Mouse (Mus musculus) liver, embryonic 11.5 days (tissue): ENCODE measurements around the gene Tmem131. TPM values are rescaled to one million over a fixed set of nuclear protein-coding genes. Genes with fewer than 3 reads are reported as not detected.

ENCODE experiments used
- ATAC-seq: fragments of 200-750 bp; cut with Nextera tagmentation; replicated peaks from 2 replicates; pipeline ENCODE4 v1.8.0; 2017; ENCODE audit warnings: moderate number of reproducible peaks, mild to moderate bottlenecking, moderate TSS enrichment, moderate library complexity; ENCODE audit not compliant: low FRiP score
- DNase-seq: peaks from one replicate; pipeline ENCODE4 v3.0.0-alpha.2; 2017; ENCODE audit warnings: low spot score
- H3K27ac ChIP-seq: fragments of 300-500 bp; sonication (generic); 2 replicates; pipeline ENCODE4 v1.5.1; 2014; ENCODE audit warnings: mild to moderate bottlenecking, low read depth, low read length, control low read depth
- H3K27me3 ChIP-seq: fragments of 300-500 bp; sonication (generic); replicated peaks from 2 replicates; pipeline ENCODE4 v1.6.1; 2014; ENCODE audit warnings: low read length, mixed read lengths; ENCODE audit not compliant: control insufficient read depth, insufficient read depth
- H3K36me3 ChIP-seq: fragments of 300-500 bp; sonication (generic); 2 replicates; pipeline ENCODE4 v1.6.1; 2014; ENCODE audit warnings: mild to moderate bottlenecking, low read length, moderate library complexity, mixed read lengths; ENCODE audit not compliant: control insufficient read depth, insufficient read depth
- H3K4me1 ChIP-seq: fragments of 300-500 bp; sonication (generic); replicated peaks from 2 replicates; pipeline ENCODE4 v1.6.1; 2014; ENCODE audit warnings: low read length, mixed read lengths; ENCODE audit not compliant: control insufficient read depth, insufficient read depth
- H3K4me2 ChIP-seq: fragments of 300-500 bp; sonication (generic); 2 replicates; pipeline ENCODE4 v1.6.1; 2014; ENCODE audit warnings: mild to moderate bottlenecking, control low read depth, moderate library complexity
- H3K4me3 ChIP-seq: fragments of 300-500 bp; sonication (generic); 2 replicates; pipeline ENCODE4 v1.5.1; 2014; ENCODE audit warnings: low read depth, low read length, control low read depth
- H3K9ac ChIP-seq: fragments of 300-500 bp; sonication (generic); 2 replicates; pipeline ENCODE4 v1.6.1; 2014; ENCODE audit warnings: low read depth, low read length, control low read depth
- H3K9me3 ChIP-seq: fragments of 300-500 bp; sonication (generic); 2 replicates; pipeline ENCODE4 v1.6.1; 2016; ENCODE audit warnings: low read length, inconsistent platforms, mixed read lengths; ENCODE audit not compliant: control insufficient read depth
- WGBS: fragments of 180-500 bp; shearing (Covaris S2); extraction: QIAGEN DNeasy Blood & Tissue Kit; methylation state at CpG from one replicate; pipeline ENCODE4 v1.1.7; 2014; 5-methylcytosine and 5-hydroxymethylcytosine counted together
- polyA plus RNA-seq: library from polyadenylated mRNA; unstranded; fragments of >200 nt; fragmentation: Nextera tagmentation; extraction: Ambion mirVana; gene quantifications from 2 replicates; pipeline ENCODE4 v1.2.1, GENCODE M21; 2014

The Tmem131 gene
- 19.1 and 19.8 TPM in 2 replicates for polyA plus RNA-seq

DNA sequence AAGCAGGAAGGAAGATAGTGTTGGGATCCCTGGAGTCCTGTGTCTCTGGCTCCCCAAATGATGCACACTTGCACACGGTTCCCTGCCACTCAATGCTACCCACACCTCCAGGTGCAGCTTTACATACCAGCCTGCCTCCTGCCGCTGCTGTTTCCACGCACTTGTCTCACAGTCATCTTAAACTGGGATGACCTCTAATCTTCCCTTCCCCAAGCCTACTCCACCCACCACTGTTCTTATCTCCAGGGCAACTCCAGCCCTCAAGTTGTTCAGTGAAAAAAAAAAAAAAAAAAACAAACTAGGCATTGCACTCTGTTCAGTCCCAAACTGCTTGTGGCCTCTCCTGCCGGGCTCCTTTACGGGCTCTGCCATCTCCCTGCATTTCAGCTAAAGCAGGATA, at the start of gene Tmem131:
Gene Tmem131, minus strand, starts transcription at position 14 of the 400 bp plus-strand sequence.
- DNase-seq: no peak
- peak within 1 kb of the TSS; percentile 24; the same call in 1 of the 2 replicates for H3K4me3 ChIP-seq
- no peaks in the 10 kb centered on the region for H3K27me3 ChIP-seq
- no peak within 1 kb of the TSS; the same call in 1 of the 2 replicates for H3K9ac ChIP-seq
- WGBS: 35% methylated on average over 5 of the region's 5 CpGs
- peak within 1 kb of the TSS; percentile 55 for H3K4me2 ChIP-seq
- H3K36me3 ChIP-seq: no peaks in the 10 kb centered on the region
- 0 out of 2 replicates have a peak within 1 kb of the TSS, but pooled peaks have one; percentile 39 for H3K27ac ChIP-seq
- peaks cover 15% of the 10 kb centered on the region for H3K4me1 ChIP-seq
- H3K9me3 ChIP-seq: no peaks in the 10 kb centered on the region
- peak; percentile 68 for ATAC-seq

DNA sequence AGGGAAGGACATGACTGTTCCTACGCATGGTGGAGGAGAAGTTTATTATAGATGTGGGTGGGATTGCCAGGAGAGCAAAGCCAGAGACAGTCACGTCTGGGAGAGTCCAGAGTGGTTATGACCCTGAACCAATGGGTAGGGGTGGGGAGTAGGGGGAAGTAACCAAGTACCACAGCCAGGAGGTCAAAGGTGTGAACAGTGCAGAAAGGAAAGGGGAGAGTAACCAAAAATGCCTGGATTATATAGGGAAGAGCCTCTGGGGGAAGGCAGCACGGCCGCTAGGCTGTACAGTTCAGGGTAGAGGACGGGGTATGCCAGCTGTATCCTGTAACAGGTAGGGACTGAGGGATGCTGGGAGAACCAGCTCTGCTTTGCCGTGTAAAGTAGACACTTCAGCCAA, 45.1 kb upstream of the Tmem131 start:
- Histone ChIP-seq H3K36me3 (no peaks in the 10 kb centered on the region), H3K27me3 (peaks cover 3% of the 10 kb centered on the region), H3K4me3 (no peak overlapping the region), H3K27ac (no peak overlapping the region), H3K9me3 (no peaks in the 10 kb centered on the region), H3K4me2 (no peak overlapping the region), H3K9ac (no peak overlapping the region), H3K4me1 (no peaks in the 10 kb centered on the region)
- ATAC-seq (no peak), DNase-seq (no peak)
- 71% methylated on average over 6 of the region's 6 CpGs for WGBS

DNA sequence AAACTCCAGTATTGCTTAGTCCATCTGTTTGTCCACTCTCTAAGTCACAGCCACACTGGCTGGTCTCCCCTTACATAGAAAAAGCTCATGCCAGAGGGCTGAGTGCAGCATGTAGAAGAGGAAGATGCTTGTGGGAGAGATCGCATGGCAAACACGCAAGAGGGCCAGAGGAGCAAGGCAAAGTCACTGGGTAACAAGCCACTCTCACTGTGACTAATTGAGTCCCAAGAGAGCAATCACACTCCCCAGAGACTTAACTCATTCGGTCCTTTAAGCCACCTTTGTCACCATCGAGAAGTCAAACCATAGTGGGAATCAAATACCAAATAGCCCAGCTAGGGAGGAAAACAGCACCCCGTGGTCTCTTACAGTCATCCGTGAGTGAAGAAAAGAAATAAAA, 44.7 kb upstream of the Tmem131 start:
- H3K27ac ChIP-seq: no peak overlapping the region
- no peak overlapping the region for H3K4me3 ChIP-seq
- no peaks in the 10 kb centered on the region for H3K9me3 ChIP-seq
- ATAC-seq (no peak), DNase-seq (no peak)
- H3K4me2 ChIP-seq: no peak overlapping the region
- H3K27me3 ChIP-seq: peaks cover 3% of the 10 kb centered on the region
- H3K9ac ChIP-seq: no peak overlapping the region
- H3K36me3 ChIP-seq: no peaks in the 10 kb centered on the region
- 87% methylated on average over 6 of the region's 6 CpGs for WGBS
- no peaks in the 10 kb centered on the region for H3K4me1 ChIP-seq

DNA sequence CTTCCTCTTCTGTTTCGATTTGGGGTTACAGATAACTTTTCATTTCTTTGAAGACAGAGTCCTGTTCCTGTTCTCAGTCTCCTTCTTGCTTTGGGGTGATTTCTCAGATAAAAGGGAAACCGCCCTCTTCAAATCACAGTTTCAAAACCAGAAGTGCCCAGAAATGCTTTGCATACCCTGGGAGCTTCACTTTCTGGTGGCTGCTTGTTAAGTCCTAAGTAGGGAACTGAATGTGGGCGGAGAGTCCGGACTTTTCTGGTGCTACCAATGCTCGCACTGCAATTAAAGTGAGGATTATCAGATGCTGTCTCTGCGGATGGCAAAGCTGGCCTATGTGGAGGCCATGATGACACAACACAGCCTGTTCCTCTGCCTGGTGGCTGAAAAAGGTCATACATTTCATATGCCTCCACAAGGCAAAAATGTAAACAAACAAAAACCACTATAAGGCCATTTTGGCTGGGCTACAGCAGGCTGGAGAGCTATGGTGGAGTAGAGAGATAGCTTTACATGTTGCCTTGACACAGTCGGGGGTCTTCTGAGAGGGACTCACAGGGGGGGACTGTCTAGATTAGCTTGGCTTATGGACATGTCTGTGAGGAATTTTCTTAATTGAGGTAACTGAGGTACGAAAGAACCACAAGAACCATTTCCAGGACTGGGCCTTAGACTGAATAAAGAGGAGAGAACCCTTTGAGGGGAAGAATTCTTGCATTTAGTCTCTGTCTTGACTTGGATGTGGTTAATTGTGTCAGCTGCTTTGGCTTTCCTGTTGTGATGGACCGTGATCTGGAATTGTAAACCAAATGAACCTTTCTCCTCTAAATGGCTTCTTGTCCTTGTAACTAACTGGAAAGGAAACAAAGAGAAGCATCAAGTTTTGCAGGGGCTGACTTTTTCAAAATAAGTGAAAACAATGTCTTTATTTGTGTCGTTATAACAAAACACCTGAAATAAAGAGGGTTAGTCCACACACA, 44.0 kb upstream of the Tmem131 start:
- H3K36me3 ChIP-seq: no peaks in the 10 kb centered on the region
- H3K27me3 ChIP-seq: peaks cover 3% of the 10 kb centered on the region
- DNase-seq (no peak), ATAC-seq (no peak)
- WGBS: 74% methylated on average over 10 of the region's 10 CpGs
- no peaks in the 10 kb centered on the region for H3K4me1 ChIP-seq
- H3K9me3 ChIP-seq: no peaks in the 10 kb centered on the region
- H3K4me2 ChIP-seq: no peak overlapping the region
- no peak overlapping the region for H3K27ac ChIP-seq
- H3K4me3 ChIP-seq: no peak overlapping the region
- no peak overlapping the region for H3K9ac ChIP-seq

DNA sequence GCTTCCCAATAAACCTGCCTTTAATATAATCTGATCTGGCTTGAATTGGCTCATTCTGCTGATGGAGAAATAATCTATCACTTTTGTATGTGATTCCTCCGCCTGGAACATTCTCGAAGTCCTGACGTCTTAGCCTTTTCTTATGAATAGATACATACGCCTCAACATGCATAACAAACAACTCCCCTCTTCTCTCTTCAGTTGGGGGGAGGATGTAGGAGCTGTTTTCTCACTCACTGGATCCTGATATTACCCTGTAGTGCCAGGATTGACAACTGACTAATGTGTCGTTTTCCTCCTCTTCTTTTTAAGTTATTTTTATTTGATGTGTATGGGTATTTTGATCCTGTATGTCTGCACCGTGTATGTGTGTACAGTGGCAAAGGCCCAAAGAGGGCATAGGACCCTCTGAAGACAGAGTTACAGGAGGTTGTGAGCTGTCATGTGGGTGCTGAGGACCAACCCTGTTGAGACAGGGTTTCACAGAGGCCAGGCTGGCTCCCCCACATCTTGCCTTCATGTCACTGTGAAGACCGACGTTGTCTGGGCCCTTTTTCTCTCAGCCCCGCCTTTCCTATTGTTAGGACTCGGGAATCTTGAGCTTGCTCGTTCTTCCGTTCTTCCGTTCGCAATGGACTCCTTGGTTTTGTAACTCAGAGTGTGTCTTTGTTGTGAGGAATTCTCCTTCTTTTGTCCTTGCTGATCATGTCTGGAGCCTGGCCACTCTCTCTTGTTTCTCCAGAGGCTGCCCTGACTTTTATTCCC, 43.1 kb upstream of the Tmem131 start:
- ATAC-seq: no peak
- Histone ChIP-seq H3K36me3 (no peaks in the 10 kb centered on the region), H3K4me1 (no peaks in the 10 kb centered on the region), H3K27ac (no peak overlapping the region), H3K4me3 (no peak overlapping the region), H3K9me3 (no peaks in the 10 kb centered on the region), H3K4me2 (no peak overlapping the region), H3K27me3 (peaks cover 3% of the 10 kb centered on the region), H3K9ac (no peak overlapping the region)
- WGBS: 73% methylated on average over 14 of the region's 14 CpGs
- no peak for DNase-seq

DNA sequence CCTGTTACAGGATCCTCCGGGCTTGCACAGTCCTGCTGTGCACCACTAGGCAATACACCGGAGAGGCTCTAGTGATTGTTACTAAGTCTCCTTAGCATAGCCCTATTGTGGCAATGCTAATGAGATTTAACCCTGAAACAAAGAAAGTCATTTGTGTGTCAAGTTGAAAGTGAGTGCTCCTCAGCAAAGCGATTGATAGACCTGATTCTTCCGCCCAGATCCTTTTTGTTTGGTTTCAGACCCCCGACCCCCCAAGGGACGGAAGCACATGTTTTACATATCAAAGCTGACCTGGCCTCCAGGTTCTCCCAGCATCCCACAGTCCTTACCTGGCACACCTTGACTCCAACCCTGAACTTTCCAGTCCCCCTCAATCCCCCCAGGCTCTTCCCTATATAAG, 42.4 kb upstream of the Tmem131 start:
- Histone ChIP-seq H3K27me3 (peaks cover 3% of the 10 kb centered on the region), H3K27ac (no peak overlapping the region), H3K4me3 (no peak overlapping the region), H3K4me1 (no peaks in the 10 kb centered on the region), H3K9ac (no peak overlapping the region), H3K36me3 (no peaks in the 10 kb centered on the region), H3K4me2 (no peak overlapping the region), H3K9me3 (no peaks in the 10 kb centered on the region)
- no peak for ATAC-seq
- WGBS: 68% methylated on average over 6 of the region's 6 CpGs
- DNase-seq: no peak

DNA sequence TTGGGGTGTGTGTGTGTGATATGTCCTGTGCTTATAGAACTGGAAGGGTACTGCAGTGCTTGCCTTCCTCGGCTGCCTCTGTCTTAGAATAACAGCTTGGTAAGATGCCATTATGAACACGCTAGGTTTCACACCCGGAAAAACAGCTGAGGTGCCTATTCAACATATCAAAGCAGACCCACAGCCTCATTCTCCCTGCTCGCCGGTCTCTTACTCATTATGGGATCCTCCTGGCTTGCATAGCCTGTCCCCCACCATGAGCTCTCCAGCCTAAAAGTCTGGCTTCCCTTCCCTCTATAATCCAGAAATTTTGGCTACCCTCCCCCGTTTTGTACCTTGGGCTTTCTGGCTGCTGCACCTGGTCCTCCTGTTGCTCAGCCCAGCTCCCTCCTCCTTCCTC, 40.9 kb upstream of the Tmem131 start:
- no peak for ATAC-seq
- WGBS: 43% methylated on average over 6 of the region's 6 CpGs

DNA sequence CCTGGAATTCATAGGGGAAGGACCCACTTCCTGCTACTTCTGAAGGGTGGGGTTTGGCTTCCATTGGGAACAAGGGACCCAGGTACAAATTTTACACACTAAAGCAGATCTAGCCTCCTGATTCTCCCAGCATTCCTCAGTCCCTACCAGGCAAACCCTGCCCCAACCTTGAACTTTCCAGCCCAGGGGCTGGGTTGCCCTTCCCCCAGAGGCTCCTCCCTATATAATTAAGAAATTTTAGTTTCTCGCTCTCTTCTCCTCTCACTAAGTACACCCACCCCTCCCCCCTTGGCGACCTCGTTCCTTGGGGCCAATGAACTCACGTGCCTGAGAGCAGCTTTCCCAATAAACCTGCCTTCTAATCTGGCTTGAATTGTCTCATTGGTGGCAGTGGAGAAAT, 40.3 kb upstream of the Tmem131 start:
- no peak overlapping the region for H3K27ac ChIP-seq
- ATAC-seq: no peak
- no peaks in the 10 kb centered on the region for H3K4me1 ChIP-seq
- H3K36me3 ChIP-seq: no peaks in the 10 kb centered on the region
- no peak overlapping the region for H3K4me2 ChIP-seq
- no peak for DNase-seq
- H3K4me3 ChIP-seq: no peak overlapping the region
- no peaks in the 10 kb centered on the region for H3K9me3 ChIP-seq
- WGBS: 49% methylated on average over 4 of the region's 4 CpGs
- no peak overlapping the region for H3K9ac ChIP-seq
- H3K27me3 ChIP-seq: peaks cover 3% of the 10 kb centered on the region

More for the DNA sequence above, 40.9 kb upstream of the Tmem131 start:
- Histone ChIP-seq H3K27ac (no peak overlapping the region), H3K9me3 (no peaks in the 10 kb centered on the region), H3K4me1 (no peaks in the 10 kb centered on the region), H3K4me3 (no peak overlapping the region), H3K36me3 (no peaks in the 10 kb centered on the region), H3K9ac (no peak overlapping the region), H3K4me2 (no peak overlapping the region), H3K27me3 (peaks cover 3% of the 10 kb centered on the region)
- no peak for DNase-seq
